Mouse (Mus musculus) MEL (cell line): ENCODE data around the gene Celsr1.

Experiments
- CHD1 ChIP-seq: IDR thresholded peaks from 2 replicates; pipeline ENCODE4 v1.6.1; 2012; ENCODE audit warnings: low read depth, mild to moderate bottlenecking, inconsistent platforms, low read length, improper control_type of control experiment
- CTCF ChIP-seq, 3 experiments: IDR thresholded peaks in 2 of 3; conservative IDR thresholded peaks in 1 of 3; 2 replicates each; pipeline ENCODE4 v1.5.1; 2011 to 2012; ENCODE audit warnings: low read length in 3 of 3, low read depth in 2 of 3, mild to moderate bottlenecking in 2 of 3, improper control_type of control experiment in 1 of 3, inconsistent platforms in 1 of 3, mixed read lengths in 1 of 3, moderate library complexity in 1 of 3; ENCODE audit not compliant: control insufficient read depth in 1 of 3, insufficient read depth in 1 of 3, poor library complexity in 1 of 3, severe bottlenecking in 1 of 3
- EP300 ChIP-seq, 2 experiments: IDR thresholded peaks; 2 replicates each; pipeline ENCODE4 v1.6.1; 2011; ENCODE audit warnings: improper control_type of control experiment in 2 of 2, low read length in 2 of 2, low read depth in 1 of 2, mild to moderate bottlenecking in 1 of 2
- MAFK ChIP-seq: IDR thresholded peaks from 2 replicates; pipeline ENCODE4 v1.6.1; 2011; ENCODE audit warnings: low read depth, mild to moderate bottlenecking, low read length, improper control_type of control experiment, borderline replicate concordance
- MAX ChIP-seq: IDR thresholded peaks from 2 replicates; pipeline ENCODE4 v1.6.1; 2011; ENCODE audit warnings: low read length, improper control_type of control experiment
- MEF2A ChIP-seq: IDR thresholded peaks from 2 replicates; pipeline ENCODE4 v1.6.1; 2014; ENCODE audit warnings: low read depth, mild to moderate bottlenecking, inconsistent platforms, low read length, improper control_type of control experiment; ENCODE audit not compliant: poor library complexity, insufficient replicate concordance, severe bottlenecking; ENCODE audit errors: extremely low read depth
- POLR2A ChIP-seq, 2 experiments: IDR thresholded peaks; 2 replicates each; pipeline ENCODE4 v1.6.1; 2011 to 2012; ENCODE audit warnings: low read length in 2 of 2, mild to moderate bottlenecking in 2 of 2, control low read depth in 1 of 2, improper control_type of control experiment in 1 of 2, low read depth in 1 of 2, moderate library complexity in 1 of 2; ENCODE audit not compliant: control insufficient read depth in 1 of 2, insufficient read depth in 1 of 2, poor library complexity in 1 of 2
- SMC3 ChIP-seq: IDR thresholded peaks from 2 replicates; pipeline ENCODE4 v1.6.1; 2011; ENCODE audit warnings: low read depth, low read length, improper control_type of control experiment
- TCF12 ChIP-seq: IDR thresholded peaks from 2 replicates; pipeline ENCODE4 v1.6.1; 2014; ENCODE audit warnings: low read depth, mild to moderate bottlenecking, inconsistent platforms, low read length, improper control_type of control experiment, moderate library complexity
- ZNF384 ChIP-seq: IDR thresholded peaks from 2 replicates; pipeline ENCODE4 v1.6.1; 2012; ENCODE audit warnings: low read depth, mild to moderate bottlenecking, inconsistent platforms, low read length, improper control_type of control experiment

GRCm38 (mm10) chr15:86079876-86080275, 46.3 kb upstream of the Celsr1 start:
- TF ChIP-seq EP300 (IDR thresholded peaks at IDR 0.05; ENCODE audit: low read depth in 1 of 2, low read length in 2 of 2) (no peak), POLR2A (IDR thresholded peaks at IDR 0.05; ENCODE audit: control insufficient read depth in 1 of 2, insufficient read depth in 1 of 2, low read depth in 1 of 2, low read length in 2 of 2, poor library complexity in 1 of 2) (no peak), MAX (no peak), TCF12 (no peak), SMC3 (no peak), MAFK (no peak), ZNF384 (no peak), CHD1 (no peak), CTCF (IDR thresholded peaks at IDR 0.05 in 2 of 3, conservative IDR thresholded peaks at IDR 0.05 in 1 of 3; ENCODE audit: control insufficient read depth in 1 of 3, insufficient read depth in 1 of 3, low read depth in 2 of 3, low read length in 3 of 3, poor library complexity in 1 of 3, severe bottlenecking in 1 of 3) (no peak), MEF2A (no peak)
